Mouse (Mus musculus): ENCODE results near the gene Csf3.
A peak's percentile ranks its signal among the peaks of the same experiment; 100 is the strongest.

GRCm38 (mm10) chr11:98729119-98729588, 28.1 kb downstream of the Csf3 start, which contains the start of gene Med24:
- TF ChIP-seq HCFC1 (IDR thresholded peaks at IDR 0.05; ENCODE audit: low read depth, low read length) (peak; percentile 99), POLR2AphosphoS2 (IDR thresholded peaks at IDR 0.05; ENCODE audit: low read depth, low read length) (peak; percentile 90; the same call in 1 of the 2 replicates), KAT2A (IDR thresholded peaks at IDR 0.05; ENCODE audit: insufficient replicate concordance, low read length) (peak; percentile 99), CTCF (conservative IDR thresholded peaks at IDR 0.05 in 1 of 2, IDR thresholded peaks at IDR 0.05 in 1 of 2; ENCODE audit: low read depth in 2 of 2, low read length in 2 of 2) (peak in 1 of 2 experiments; percentile 8; a peak in 1 of 4 replicates)
